Mouse (Mus musculus): Measurements from ENCODE around the gene Slc25a34.

Gene Slc25a34

GRCm38 (mm10) chr4:141578833-141579232 is 44.8 kb downstream of the Slc25a34 start:
- no peak for DNase-seq

GRCm38 (mm10) chr4:141576877-141577276 is 46.7 kb downstream of the Slc25a34 start:
- peak in 1 of 2 experiments; percentile 49 for DNase-seq

GRCm38 (mm10) chr4:141576404-141576803 is 47.2 kb downstream of the Slc25a34 start:
- no peak for DNase-seq

GRCm38 (mm10) chr4:141574789-141575702 is 48.6 kb downstream of the Slc25a34 start:
- DNase-seq, result peak; percentile 94

GRCm38 (mm10) chr4:141573359-141573966 is 50.2 kb downstream of the Slc25a34 start:
- peak in 1 of 2 experiments; percentile 67 for DNase-seq

GRCm38 (mm10) chr4:141572668-141573358 is 50.8 kb downstream of the Slc25a34 start:
- no peak for DNase-seq

- peak in 1 of 2 experiments; percentile 31 for DNase-seq
Measured at GRCm38 (mm10) chr4:141571934-141572333, 51.7 kb downstream of the Slc25a34 start.

GRCm38 (mm10) chr4:141571337-141571739 is 52.3 kb downstream of the Slc25a34 start:
- DNase-seq, result peak; percentile 53 to 74

GRCm38 (mm10) chr4:141570821-141571220 is 52.8 kb downstream of the Slc25a34 start:
- DNase-seq, result no peak

GRCm38 (mm10) chr4:141570004-141570403 is 53.6 kb downstream of the Slc25a34 start:
- peak; percentile 55 to 75 for DNase-seq

GRCm38 (mm10) chr4:141568966-141569365 is 54.7 kb downstream of the Slc25a34 start:
- no peak for DNase-seq
